Mouse (Mus musculus) CH12.LX (cell line): ENCODE data around the gene Hvcn1.

ENCODE experiments used
- CHD2 ChIP-seq: IDR thresholded peaks from 2 replicates; pipeline ENCODE4 v1.6.1; 2011; ENCODE audit warnings: low read length, improper control_type of control experiment
- CTCF ChIP-seq, 2 experiments: IDR thresholded peaks in 1 of 2; conservative IDR thresholded peaks in 1 of 2; 2 replicates each; pipeline ENCODE4 v1.5.1; 2011 to 2012; ENCODE audit warnings: low read depth in 2 of 2, low read length in 2 of 2, improper control_type of control experiment in 1 of 2, inconsistent platforms in 1 of 2, mild to moderate bottlenecking in 1 of 2, moderate library complexity in 1 of 2
- EP300 ChIP-seq: IDR thresholded peaks from 2 replicates; pipeline ENCODE4 v1.6.1; 2011; ENCODE audit warnings: low read length, improper control_type of control experiment
- HCFC1 ChIP-seq: IDR thresholded peaks from 2 replicates; pipeline ENCODE4 v1.6.1; 2012; ENCODE audit warnings: low read depth, mild to moderate bottlenecking, inconsistent platforms, low read length, improper control_type of control experiment
- MAZ ChIP-seq: IDR thresholded peaks from 2 replicates; pipeline ENCODE4 v1.6.1; 2012; ENCODE audit warnings: low read depth, mild to moderate bottlenecking, inconsistent platforms, low read length, improper control_type of control experiment, moderate library complexity
- NRF1 ChIP-seq: IDR thresholded peaks from 2 replicates; pipeline ENCODE4 v1.6.1; 2014; ENCODE audit warnings: low read depth, mild to moderate bottlenecking, inconsistent platforms, low read length, improper control_type of control experiment, moderate library complexity
- POLR2A ChIP-seq: IDR thresholded peaks from 2 replicates; pipeline ENCODE4 v1.6.1; 2011; ENCODE audit warnings: low read depth, mild to moderate bottlenecking, improper control_type of control experiment, low read length
- SMC3 ChIP-seq: IDR thresholded peaks from 2 replicates; pipeline ENCODE4 v1.6.1; 2011; ENCODE audit warnings: low read depth, low read length, improper control_type of control experiment
- TBP ChIP-seq: conservative IDR thresholded peaks from 2 replicates; pipeline ENCODE4 v1.6.1; 2011; ENCODE audit warnings: low read depth, low read length, improper control_type of control experiment
- UBTF ChIP-seq: IDR thresholded peaks from 2 replicates; pipeline ENCODE4 v1.6.1; 2012; ENCODE audit warnings: low read depth, mild to moderate bottlenecking, inconsistent platforms, low read length, improper control_type of control experiment, moderate library complexity
- ZNF384 ChIP-seq: IDR thresholded peaks from 2 replicates; pipeline ENCODE4 v1.6.1; 2012; ENCODE audit warnings: low read depth, low read length, improper control_type of control experiment, inconsistent platforms

- TF ChIP-seq POLR2A (no peak), MAZ (no peak), NRF1 (no peak), CHD2 (no peak), CTCF (conservative IDR thresholded peaks at IDR 0.05 in 1 of 2, IDR thresholded peaks at IDR 0.05 in 1 of 2; ENCODE audit: low read depth in 2 of 2, low read length in 2 of 2) (no peak), TBP (no peak), UBTF (no peak), SMC3 (no peak), HCFC1 (no peak), EP300 (no peak), ZNF384 (no peak)
These were observed 22.3 kb upstream of the Hvcn1 start for GRCm38 (mm10) chr5:122184283-122184806.
